Mouse (Mus musculus): ENCODE results near the gene Olfr576. TPM values are rescaled to one million over a fixed set of nuclear protein-coding genes. Genes with fewer than 3 reads are reported as not detected.

Gene Olfr576
- polyA plus RNA-seq (2012; rRNA removed): not detected in 2 replicates

DNA sequence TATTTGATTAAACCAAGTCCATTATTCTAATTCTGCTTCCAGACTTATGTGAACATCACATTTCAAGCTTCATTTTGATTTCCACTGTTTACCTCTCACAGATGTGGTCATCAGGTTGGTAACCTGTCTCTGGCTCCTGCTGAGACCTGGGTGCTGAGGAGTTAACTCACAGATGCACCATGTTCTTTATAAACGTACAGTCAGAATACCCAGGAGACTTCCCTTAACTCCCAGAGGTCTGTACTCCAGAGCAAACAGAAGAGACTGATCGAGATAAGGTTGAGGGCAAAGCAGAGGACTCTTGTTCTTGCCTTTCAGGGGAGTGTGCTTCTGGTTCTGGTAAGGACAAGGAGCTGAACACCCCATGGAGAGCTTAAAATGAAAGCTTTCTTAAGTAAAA is at the start of gene Olfr576:
Gene Olfr576, plus strand, starts transcription at position 301 of the 400 bp plus-strand sequence.

DNA sequence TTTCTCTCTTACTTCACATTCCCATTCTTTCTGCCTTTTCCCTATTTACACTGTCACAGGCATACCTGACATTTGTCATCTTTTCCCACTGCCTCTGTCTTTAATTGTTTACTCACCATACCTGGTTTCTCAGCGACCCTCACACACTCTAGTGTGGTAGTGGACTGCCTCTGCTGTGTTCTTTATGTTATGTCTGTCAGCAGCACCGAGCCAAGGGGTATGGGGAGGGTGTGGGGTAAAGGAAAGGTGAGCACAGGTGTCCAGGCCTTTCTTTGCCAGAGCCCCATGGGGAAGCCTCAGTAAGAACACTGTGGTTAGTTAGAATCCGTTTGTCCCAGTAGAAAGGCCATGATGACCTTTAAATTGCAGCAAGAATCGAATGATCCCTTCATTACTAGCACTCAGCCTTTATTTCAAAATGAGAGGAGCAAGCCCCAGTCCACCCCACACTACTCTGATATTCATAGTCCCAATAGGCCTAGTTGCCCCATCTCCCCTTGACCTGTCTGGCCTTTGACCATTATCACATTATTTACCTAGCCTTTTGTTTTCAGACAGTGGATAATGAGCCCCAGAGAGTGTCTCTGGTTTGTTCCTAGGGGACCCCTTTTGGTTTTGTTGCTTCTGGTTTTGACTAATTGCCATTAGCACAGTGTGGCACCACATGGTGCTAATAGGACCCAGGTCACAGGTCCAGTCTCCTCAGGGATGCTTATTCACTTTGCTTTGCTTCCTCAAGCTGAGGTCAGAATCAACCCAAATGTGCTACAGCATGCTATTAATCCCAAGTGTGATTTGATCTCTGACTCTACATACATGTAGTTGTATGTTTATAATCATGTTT is 45.2 kb upstream of the Olfr576 start, which contains the start of gene Olfr571:
Gene Olfr571, minus strand, starts transcription at position 505 of the 844 bp plus-strand sequence.

DNA sequence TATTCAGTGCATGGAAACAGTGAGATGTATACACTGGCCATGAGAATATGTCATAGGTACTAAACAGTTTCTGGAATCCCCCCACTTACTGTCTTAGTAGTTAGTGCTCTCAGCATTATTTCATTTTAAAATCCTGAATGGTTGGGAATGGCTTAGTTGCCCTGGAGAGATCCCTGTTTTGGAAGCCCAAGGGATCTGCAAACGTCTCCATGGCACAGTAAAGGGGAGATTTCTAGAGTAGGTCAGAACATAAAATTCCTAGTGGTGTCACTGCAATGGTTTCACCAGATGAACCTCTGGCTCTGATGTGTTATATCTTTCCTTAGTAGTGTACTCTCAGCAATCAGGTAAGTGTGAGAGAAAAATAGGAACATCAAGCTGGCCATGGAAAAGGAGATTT is 38.4 kb upstream of the Olfr576 start, which contains the start of gene Olfr572:
Gene Olfr572, plus strand, starts transcription at position 301 of the 400 bp plus-strand sequence.

DNA sequence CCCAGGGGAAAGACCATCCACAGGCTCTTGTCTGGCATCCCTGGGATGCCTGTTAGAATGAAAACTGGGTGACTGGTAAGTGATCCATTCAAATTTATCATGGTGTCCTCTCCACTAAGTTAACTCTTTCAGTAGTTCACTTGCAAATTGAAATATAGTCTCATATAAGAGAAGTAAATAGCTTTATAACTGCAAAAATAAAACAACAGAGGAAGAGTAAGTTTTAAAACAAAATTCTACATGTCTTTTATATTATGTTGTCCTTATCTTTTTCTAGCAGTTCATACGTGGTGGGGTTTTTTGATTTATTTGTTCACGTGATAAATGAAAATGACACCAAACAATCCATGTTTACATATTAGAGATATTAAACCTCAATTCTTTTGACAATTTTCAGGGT is 20.0 kb upstream of the Olfr576 start, which contains the start of gene Olfr573-ps1:
Gene Olfr573-ps1, minus strand, starts transcription at position 101 of the 400 bp plus-strand sequence.

DNA sequence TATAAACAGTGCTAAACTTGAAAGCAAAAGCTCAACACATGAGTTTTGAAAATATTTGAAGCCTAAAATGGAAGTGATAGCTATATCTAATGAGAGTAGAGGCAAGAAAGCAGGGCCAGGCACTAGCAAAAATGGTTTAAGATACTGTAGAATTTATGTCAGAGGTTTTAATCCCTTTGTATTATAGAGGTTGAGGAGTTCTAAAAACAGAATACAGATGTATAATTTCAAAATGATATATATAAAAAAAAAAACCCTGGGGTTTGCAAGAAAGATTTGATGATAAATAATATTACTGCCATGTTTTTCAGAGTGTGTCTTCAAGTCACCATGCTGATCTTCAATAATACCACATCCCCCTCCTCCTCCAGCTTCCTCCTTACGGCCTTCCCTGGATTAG is 14.3 kb upstream of the Olfr576 start, which contains the start of gene Olfr574:
Gene Olfr574, plus strand, starts transcription at position 301 of the 400 bp plus-strand sequence.

DNA sequence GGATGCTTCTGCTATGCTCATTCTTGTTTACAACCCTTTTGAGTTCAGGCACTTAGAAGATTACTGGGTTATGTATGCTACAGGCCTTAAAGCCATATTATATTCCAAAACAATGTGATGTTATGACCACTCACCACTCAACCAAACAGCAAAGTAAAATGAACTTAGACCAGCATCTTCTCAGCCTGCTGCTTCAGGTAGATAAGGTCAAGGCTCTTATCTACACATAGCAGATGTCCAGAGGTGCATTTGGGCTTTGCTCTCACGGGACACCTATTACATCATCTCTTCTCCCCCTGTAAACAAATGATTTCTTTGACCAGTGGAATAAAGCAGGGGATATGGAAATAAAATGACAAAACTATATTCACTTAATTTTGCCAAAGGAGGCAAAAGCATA is 3.9 kb upstream of the Olfr576 start, which contains the start of gene Olfr575:
Gene Olfr575, minus strand, starts transcription at position 183 of the 400 bp plus-strand sequence.

DNA sequence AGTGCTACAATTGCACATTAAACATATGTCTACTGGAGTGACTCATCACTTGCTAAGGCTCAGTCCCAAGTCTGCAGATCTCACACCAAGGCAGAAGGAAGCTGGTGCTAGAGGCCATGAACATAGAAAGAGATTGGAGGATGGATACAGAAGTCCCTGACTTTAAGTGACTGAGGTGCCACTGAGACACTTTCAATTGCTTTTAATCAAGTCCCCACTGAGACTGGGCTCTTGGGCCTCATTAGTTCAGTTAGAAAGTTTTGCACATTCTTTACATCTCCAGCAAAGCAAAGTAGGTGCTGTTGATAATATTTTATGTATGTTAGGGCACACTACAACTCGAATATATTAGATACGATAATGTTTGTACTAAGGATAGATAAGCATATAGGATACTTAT is 13.4 kb downstream of the Olfr576 start, which contains the start of gene Olfr577:
Gene Olfr577, minus strand, starts transcription at position 101 of the 400 bp plus-strand sequence.

DNA sequence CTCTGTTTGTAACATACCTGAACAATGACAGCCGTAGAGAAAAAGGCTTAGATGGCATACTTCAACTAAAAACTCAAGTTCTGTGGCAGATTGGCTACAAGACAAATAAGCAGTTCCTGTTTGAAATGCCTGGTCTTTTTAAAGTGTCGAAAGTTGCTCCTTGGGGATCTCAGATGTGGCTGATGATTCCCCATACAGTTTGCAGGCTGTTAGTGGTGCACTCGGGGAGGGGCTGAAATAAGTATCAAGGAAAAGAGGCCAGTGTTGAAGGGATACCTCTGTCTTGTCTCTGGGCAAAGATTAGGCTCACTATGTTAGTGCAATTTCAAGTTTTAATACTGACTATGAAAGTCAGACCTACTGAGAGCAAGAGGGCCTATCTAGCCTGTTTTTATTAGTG is 26.8 kb downstream of the Olfr576 start, which contains the start of gene Olfr578:
Gene Olfr578, minus strand, starts transcription at position 101 of the 400 bp plus-strand sequence.

Other genes starting within 250 kb of the Olfr576 start
- 0.12 and 0.20 TPM in 2 replicates for gene Olfr33, start 243.6 kb upstream of the Olfr576 start, polyA plus RNA-seq (2012; rRNA removed)
- gene Olfr559, start 235.2 kb upstream of the Olfr576 start, polyA plus RNA-seq (2012; rRNA removed): not detected in 2 replicates
- gene Olfr560, start 203.3 kb upstream of the Olfr576 start, polyA plus RNA-seq (2012; rRNA removed): 0.14 and 0.16 TPM in 2 replicates
- gene Olfr78, start 203.2 kb upstream of the Olfr576 start, polyA plus RNA-seq (2012; rRNA removed): 7.7 and 9.7 TPM in 2 replicates
- not detected in 2 replicates for gene Olfr561, start 191.4 kb upstream of the Olfr576 start, polyA plus RNA-seq (2012; rRNA removed)
- not detected in 2 replicates for gene Olfr564, start 159.2 kb upstream of the Olfr576 start, polyA plus RNA-seq (2012; rRNA removed)
- not detected in 2 replicates for gene Olfr566, start 103.9 kb upstream of the Olfr576 start, polyA plus RNA-seq (2012; rRNA removed)
- gene Olfr568, start 85.5 kb upstream of the Olfr576 start, polyA plus RNA-seq (2012; rRNA removed): not detected in 2 replicates
- gene Olfr569, start 71.8 kb upstream of the Olfr576 start, polyA plus RNA-seq (2012; rRNA removed): not detected in 2 replicates
- gene Olfr570, start 68.1 kb upstream of the Olfr576 start, polyA plus RNA-seq (2012; rRNA removed): not detected in 2 replicates
- gene Olfr571, start 45.1 kb upstream of the Olfr576 start, polyA plus RNA-seq (2012; rRNA removed): not detected in 2 replicates
- not detected in 2 replicates for gene Olfr572, start 38.3 kb upstream of the Olfr576 start, polyA plus RNA-seq (2012; rRNA removed)
- gene Olfr573-ps1, start 20.1 kb upstream of the Olfr576 start, polyA plus RNA-seq (2012; rRNA removed): not detected in 2 replicates
- gene Olfr574, start 14.2 kb upstream of the Olfr576 start, polyA plus RNA-seq (2012; rRNA removed): not detected in 2 replicates
- gene Olfr575, start 3.9 kb upstream of the Olfr576 start, polyA plus RNA-seq (2012; rRNA removed): not detected in 2 replicates
- not detected in 2 replicates for gene Olfr577, start 13.3 kb downstream of the Olfr576 start, polyA plus RNA-seq (2012; rRNA removed)
- gene Olfr578, start 26.7 kb downstream of the Olfr576 start, polyA plus RNA-seq (2012; rRNA removed): not detected in 2 replicates
- not detected in 2 replicates for gene Olfr582, start 75.4 kb downstream of the Olfr576 start, polyA plus RNA-seq (2012; rRNA removed)
- gene Olfr583, start 88.6 kb downstream of the Olfr576 start, polyA plus RNA-seq (2012; rRNA removed): not detected in 2 replicates
- gene Olfr584, start 119.2 kb downstream of the Olfr576 start, polyA plus RNA-seq (2012; rRNA removed): not detected in 2 replicates
- not detected in 2 replicates for gene Olfr585, start 135.1 kb downstream of the Olfr576 start, polyA plus RNA-seq (2012; rRNA removed)
- not detected in 2 replicates for gene Olfr586, start 163.0 kb downstream of the Olfr576 start, polyA plus RNA-seq (2012; rRNA removed)
- not detected in 2 replicates for gene Olfr588-ps1, start 178.2 kb downstream of the Olfr576 start, polyA plus RNA-seq (2012; rRNA removed)
- gene Olfr589, start 193.7 kb downstream of the Olfr576 start, polyA plus RNA-seq (2012; rRNA removed): not detected in 2 replicates
- gene Olfr591, start 215.7 kb downstream of the Olfr576 start, polyA plus RNA-seq (2012; rRNA removed): not detected in 2 replicates
- not detected in 2 replicates for gene Olfr592, start 222.1 kb downstream of the Olfr576 start, polyA plus RNA-seq (2012; rRNA removed)
- gene Olfr593, start 249.2 kb downstream of the Olfr576 start, polyA plus RNA-seq (2012; rRNA removed): not detected in 2 replicates

Measured in colon, adult 2 months (tissue).